Mouse (Mus musculus): ENCODE data around the gene Hpf1.
A peak's percentile ranks its signal among the peaks of the same experiment; 100 is the strongest.

Gene Hpf1

DNA sequence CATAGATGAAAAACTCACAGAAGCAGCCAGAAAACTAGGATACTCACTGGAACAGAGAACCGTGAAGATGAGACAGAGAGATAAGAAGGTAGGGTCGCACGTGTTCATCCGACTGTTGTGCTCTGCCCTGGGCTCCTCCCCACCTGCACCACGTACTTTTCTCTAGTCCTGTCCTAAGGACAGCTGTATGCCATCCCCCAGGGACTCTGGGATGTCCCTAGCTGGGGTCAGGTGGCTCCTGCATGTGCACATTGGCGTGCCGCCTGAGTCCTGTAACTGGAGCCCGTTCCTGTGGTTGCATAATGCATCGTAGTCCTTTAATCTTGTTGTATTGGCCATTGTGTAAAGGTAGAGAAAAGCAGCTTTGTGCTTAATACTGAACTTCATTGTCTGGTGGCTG, 9.9 kb downstream of the Hpf1 start:
- no peak for DNase-seq

DNA sequence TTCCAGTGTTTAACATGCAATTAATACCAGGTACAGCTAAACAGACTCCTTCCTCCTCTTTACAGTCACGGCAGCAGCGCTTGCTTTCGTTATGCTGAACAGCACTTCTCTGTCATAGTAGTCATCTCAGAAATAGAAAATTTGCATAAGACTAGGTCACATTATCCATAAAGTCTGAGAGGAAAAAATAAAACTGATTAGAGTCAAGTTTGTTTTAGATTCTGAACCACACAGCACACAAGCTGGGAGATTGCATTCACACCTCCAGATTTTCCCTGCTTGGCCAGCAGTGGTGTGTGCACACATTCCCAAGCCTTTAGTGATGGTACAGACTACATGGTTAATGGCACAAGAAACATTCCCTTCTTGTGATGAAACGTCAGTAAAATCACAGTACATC, 21.9 kb downstream of the Hpf1 start:
- no peak for DNase-seq

DNA sequence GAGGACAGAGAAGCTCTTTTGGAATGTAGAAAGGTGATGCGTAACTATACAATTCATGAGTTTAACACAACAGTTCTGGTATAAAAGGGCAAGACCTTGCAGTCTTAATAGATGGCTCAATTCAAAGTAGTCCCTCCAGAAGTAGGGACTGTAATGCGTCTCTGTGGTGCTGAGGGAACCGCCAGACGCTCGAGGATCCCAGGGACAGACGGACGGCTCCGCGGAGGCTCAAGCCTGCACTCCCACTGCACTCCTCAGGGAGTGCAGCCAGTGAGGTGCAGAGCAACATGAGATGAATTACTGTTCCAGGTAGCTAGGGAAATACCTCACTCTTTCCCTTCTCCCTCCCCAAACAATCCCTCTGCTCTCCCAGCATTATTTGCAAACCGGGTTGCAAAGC, 22.3 kb downstream of the Hpf1 start:
- no peak for DNase-seq

DNA sequence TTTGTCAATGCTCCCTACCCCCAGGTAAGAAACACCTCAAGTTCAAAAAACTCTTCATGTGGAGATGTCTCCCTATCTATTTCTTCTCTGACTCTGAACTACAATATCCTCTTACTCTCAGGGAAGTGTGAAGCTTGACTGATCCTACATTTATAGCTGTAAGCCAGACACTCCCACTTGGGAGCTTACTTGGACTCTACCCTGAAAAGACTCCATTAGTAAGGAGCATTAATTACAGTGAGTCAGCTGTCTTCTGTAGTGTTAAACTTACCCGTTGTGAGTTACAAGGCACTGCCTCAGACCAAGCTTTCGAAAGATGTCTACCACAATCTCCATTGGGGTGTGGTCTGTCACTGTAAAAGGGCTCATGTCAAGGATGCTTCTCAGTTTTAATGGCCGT, 28.9 kb downstream of the Hpf1 start:
- DNase-seq, result no peak

DNA sequence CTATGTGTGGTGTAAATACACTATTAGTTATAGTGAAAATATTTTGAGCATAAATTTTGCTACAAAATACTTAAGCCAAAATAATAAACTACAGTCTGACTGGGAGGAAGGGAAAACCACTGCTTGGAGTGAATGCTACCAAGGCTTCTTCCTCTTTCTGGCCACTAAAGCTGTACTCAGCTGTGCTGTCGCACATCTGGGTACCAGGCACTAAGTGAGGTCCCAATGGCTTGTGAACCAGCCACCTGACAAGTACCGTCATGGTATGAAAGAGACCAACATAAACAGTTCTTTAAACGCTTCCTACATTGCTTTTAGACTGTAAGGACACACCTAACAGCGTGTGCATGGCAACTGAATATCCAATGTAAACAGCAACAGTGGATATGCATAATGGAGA, 30.0 kb downstream of the Hpf1 start:
- no peak for DNase-seq

DNA sequence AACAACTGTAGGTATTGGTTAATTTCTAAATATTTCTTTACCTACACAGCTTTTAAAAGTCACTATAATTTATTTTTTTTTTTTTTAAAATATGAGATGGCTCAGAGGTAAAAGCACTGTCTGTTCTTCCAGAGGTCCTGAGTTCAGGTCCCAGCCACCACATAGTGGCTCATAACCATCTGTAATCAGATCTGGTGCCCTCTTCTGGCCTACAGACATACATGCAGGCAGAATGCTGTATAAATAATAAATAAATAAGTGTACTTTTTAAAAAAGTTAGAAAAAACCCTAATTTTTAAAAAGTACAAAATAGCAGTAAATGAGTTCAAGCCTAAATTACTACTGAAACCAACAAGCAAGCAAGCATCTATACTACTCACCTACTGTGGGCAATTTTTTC, 43.4 kb downstream of the Hpf1 start:
- DNase-seq, result no peak

DNA sequence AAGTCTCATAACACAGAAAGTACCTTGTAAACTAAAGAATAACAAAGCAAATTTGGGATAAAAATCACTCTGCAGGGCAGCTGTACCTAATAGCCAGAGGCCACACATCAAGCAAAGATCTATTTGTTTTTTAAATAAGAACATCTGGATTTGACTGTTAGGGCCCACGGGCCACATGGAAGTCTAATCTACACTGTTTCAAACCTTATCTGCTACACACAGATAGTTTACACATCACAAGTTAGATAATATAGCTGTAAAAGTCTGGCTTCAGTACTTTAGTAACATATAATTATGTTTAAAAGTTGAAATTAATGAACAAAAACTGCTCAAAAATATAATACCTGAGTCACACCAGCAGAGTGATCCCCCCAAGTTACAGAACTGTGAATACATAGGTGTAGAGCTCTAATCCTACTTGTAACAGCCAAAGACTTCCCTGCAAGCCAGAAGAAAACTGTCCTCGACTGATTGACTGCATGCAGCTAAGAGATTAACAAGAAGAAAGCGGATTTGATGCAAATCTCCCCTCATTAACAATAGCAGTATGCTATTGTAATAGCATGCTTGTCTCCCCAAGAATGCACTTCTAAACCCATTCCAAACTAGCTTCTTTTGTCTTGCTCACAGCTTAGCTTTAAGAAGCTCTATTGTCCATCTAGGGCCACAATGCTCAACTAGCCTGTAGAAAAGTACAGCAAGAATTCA, 48.7 kb downstream of the Hpf1 start:
- no peak for DNase-seq

DNA sequence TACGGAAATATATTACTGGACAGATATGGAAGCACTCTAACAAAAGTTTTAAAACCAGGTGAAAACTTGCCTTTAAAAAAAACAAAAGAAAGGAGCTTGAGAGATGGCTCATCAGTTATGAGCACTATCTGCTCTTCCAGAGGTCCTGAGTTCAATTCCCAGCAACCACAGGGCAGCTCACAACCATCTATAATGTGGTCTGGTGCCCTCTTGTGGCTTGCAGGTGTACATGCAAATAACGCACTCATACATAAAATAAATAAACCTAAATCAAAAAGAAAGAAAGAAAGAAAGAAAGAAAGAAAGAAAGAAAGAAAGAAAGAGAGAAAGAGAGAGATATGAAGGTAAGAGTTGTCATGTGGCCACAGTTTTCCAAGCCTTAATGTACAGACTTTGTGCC, 52.6 kb downstream of the Hpf1 start:
- peak; percentile 25 for DNase-seq

DNA sequence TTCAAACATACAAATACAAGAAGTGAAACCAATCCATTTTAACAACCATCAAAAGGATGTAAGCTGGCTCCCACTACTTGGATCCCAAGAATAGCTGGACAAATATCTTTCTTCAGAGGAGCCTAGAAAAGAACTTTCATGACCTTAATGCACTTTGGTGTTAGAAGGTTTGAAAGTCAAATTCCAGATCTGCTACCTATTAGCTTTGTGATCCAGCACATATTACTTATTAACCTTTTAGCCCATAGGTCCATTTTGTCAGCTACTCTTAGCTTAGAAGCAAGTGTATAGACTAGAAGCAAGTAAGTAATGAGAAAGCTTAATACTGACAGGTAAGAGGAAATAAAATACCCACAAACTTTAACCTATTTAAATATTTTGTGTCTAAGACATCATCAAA, 57.3 kb downstream of the Hpf1 start:
- no peak for DNase-seq

DNA sequence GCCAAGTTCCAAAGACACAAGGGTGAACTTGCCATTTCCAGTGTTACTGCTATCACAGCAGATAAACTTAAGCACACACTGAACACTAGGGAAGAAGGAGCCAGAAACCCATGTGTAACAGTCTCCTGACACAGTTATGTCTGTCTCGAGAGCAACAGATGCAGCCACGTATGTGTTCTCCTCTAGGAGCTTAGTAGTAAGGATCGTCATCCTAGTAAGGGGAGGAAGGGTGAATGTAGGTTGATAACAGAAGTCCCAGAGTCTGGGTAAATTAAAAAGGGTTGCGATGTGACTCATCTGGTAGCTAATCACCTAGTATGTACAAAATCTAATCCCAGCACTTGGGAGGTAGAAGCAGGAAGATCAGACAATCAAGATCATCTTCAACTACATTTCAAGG, 59.6 kb downstream of the Hpf1 start:
- no peak for DNase-seq

DNA sequence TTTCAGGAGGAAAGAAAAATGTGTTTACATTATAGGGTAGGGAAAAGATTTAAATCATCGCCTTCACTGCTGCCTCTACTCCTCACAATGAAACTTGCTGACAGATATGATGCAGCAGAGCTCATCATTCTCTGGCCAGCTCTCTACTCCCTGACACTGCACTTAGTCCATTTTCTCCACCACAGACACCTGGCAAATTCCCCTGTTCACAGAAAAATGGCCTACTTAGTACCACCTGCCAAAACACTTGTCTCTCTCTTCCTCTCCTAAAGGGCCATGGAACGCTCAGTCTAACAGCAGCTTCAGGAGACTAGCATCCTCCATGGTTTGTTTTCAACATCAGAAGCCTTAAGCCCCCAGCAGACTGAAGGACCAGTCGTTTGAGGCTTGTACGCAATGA, 61.1 kb downstream of the Hpf1 start:
- DNase-seq, result no peak

DNA sequence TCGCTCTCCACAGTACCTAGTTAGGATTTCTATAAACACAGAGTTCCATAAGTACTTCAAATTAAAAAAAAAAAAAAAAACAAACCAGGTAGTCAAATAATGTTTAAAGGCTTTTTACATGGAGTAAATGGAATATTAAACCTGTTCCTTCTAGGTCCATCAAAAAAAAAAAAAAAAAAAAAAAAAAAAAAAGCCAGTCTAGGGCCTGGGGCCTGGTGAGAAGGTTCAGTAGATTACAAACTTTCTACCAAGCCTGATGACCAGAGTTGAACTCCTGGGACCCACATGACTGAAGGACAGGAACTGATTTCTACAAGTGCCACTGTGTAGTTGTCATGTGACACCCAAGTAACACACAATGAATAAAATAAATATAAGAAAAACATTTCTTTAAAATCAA, 61.5 kb downstream of the Hpf1 start:
- no peak for DNase-seq

DNA sequence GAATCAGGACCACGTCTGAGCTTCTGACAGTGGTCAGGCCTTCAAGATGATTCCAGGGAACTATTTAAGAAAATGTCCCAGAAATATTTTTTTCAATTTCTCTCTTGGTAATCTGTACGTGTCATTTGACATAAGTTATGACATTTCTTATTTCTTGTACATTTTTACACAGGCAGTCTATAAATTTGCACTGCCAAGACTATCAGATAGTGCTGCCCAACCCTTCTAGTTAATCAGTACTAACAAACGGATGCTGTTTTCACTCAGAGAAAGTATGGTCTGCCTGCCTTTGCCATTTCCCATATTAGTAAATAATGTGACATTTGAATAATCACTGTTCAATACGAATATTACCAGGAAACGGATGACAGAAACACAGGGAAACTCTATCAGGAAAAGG, 62.6 kb downstream of the Hpf1 start:
- no peak for DNase-seq

DNA sequence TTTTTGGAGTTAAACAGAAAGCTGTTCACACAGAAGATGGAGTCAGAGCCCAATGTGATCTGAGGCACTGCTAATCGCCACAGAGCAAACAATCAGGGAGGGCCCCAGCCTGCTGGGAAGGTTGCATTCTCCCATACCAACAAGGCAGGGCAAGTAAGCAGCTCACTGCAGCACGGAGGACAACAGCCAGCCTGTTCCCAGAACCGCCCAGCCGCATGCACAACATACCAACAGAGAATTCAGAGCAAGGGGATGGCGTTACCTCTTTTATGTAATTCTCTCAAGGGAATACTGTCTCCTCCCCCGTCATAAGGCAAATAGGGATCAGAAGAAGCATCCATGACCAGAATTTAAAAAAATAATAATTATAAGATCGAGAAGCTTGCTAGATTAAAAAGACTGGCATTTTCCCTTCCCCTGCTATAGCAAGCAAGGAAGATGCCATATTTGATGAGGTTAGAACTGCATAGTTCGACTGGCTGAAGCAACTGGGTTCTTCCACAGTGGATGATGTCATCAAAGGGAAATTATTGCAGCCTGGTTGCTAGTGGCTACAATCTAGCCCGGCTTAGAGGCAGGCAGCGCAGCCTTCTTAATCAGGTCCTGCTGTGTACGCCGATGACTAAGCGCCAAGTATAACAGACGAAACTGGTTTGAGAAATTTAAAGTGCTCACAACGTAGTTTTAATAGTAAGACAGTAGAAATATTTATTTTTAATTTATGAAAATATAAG, 64.2 kb downstream of the Hpf1 start:
- no peak for DNase-seq

DNA sequence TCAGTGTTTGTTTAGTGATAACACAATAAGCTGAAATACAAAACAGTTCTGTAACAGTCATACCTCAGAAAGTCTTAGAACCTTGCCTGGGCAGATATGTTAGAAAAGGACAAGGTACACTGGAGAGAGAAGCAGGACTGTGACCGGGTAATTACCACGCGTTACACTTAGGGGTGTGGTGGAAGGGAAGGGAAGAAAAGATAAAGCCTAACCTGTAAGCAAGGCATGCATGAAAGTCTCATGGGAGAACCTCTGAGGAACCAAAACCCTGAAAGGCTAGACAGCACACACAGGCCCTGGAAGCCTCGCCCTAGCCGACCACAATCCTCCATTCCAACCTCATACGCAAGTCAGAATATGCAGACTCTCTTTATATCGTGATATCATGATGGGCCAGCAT, 66.6 kb downstream of the Hpf1 start:
- no peak for DNase-seq
